Mouse (Mus musculus) lung, embryonic 14.5 days (tissue): ENCODE results near the gene Spon2. TPM values are rescaled to one million over a fixed set of nuclear protein-coding genes. Genes with fewer than 3 reads are reported as not detected.

Experiments
- ATAC-seq: fragments of 200-750 bp; cut with Nextera tagmentation; 2 replicates; pipeline ENCODE4 v1.8.0; 2017; ENCODE audit warnings: mild to moderate bottlenecking, moderate TSS enrichment, moderate library complexity; ENCODE audit not compliant: insufficient read depth
- DNase-seq: peaks from one replicate; pipeline ENCODE4 v3.0.0-alpha.2; 2015
- H3K27ac ChIP-seq: fragments of 300-500 bp; sonication (generic); 2 replicates; pipeline ENCODE4 v1.5.1; 2014; ENCODE audit warnings: low read depth, mild to moderate bottlenecking, moderate library complexity
- H3K27me3 ChIP-seq: fragments of 300-500 bp; sonication (generic); 2 replicates; pipeline ENCODE4 v1.6.1; 2014; ENCODE audit warnings: low read length, control low read depth; ENCODE audit not compliant: insufficient read depth
- H3K36me3 ChIP-seq: fragments of 300-500 bp; sonication (generic); 2 replicates; pipeline ENCODE4 v1.6.1; 2014; ENCODE audit warnings: control low read depth; ENCODE audit not compliant: insufficient read depth
- H3K4me1 ChIP-seq: fragments of 300-500 bp; sonication (generic); 2 replicates; pipeline ENCODE4 v1.6.1; 2014; ENCODE audit warnings: antibody characterized with exemption, control low read depth; ENCODE audit not compliant: insufficient read depth
- H3K4me2 ChIP-seq: fragments of 300-500 bp; sonication (generic); 2 replicates; pipeline ENCODE4 v1.6.1; 2014; ENCODE audit warnings: mild to moderate bottlenecking
- H3K4me3 ChIP-seq: fragments of 300-500 bp; sonication (generic); 2 replicates; pipeline ENCODE4 v1.5.1; 2014; ENCODE audit warnings: low read depth, low read length
- H3K9ac ChIP-seq: fragments of 300-500 bp; sonication (generic); 2 replicates; pipeline ENCODE4 v1.6.1; 2014
- H3K9me3 ChIP-seq: fragments of 300-500 bp; sonication (generic); 2 replicates; pipeline ENCODE4 v1.6.1; 2016; ENCODE audit warnings: low read depth, low read length, control low read depth
- CTCF ChIP-seq: IDR thresholded peaks from 2 replicates; pipeline ENCODE4 v1.5.1; 2016; ENCODE audit warnings: antibody characterized with exemption, low read depth
- WGBS: fragments of 180-500 bp; shearing (Covaris S2); extraction: QIAGEN DNeasy Blood & Tissue Kit; methylation state at CpG from one replicate; pipeline ENCODE4 v1.1.7; 2014; 5-methylcytosine and 5-hydroxymethylcytosine counted together
- polyA plus RNA-seq: library from polyadenylated mRNA; unstranded; fragments of >200 nt; fragmentation: Nextera tagmentation; extraction: Ambion mirVana; gene quantifications from 2 replicates; pipeline ENCODE4 v1.2.1, GENCODE M21; 2014

Gene Spon2
- polyA plus RNA-seq, 1 experiment from 2014 or later: 10.5 TPM

DNA sequence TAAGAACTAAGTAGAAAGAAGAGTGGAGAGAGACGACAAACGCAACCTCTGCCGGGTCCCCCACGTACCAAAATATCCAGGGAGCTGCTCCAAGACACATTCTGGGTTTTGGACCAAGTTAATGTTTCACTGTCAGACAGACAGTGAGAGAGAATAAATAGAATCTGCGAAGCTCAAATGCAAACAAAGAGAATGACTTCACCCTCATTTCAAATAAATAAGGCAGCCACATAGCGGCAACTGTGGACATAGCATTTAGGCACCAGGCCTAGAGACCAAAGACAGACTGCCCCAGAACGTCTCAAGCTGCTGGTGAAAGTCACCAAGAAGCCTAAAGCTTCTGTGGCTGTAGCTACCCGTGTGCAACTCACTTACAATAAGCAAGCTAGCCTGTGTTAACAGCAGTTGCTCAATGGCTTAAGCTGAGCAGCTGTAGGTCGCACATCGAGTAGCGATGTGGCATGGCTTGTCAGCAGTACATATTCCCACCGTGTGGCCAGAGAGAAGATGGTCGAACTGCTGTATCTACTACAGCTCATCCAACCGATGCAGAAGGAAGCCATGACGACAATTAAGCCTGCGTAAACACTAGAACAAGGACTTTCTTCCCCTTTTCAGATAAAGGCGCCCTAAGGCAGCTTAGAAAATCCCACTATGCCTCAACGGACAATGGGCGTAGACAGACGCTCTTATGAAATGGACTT, 643 bp upstream of the Spon2 start:
- TF ChIP-seq CTCF: peak; percentile 35
- DNase-seq (peak; percentile 74), ATAC-seq (0 out of 2 replicates have a peak, but pooled peaks have one; percentile 27)
- Histone ChIP-seq H3K4me2 (no peak overlapping the region), H3K36me3 (no peaks in the 10 kb centered on the region), H3K27me3 (no peaks in the 10 kb centered on the region), H3K4me1 (peaks cover 41% of the 10 kb centered on the region), H3K9me3 (no peaks in the 10 kb centered on the region), H3K4me3 (no peak overlapping the region), H3K9ac (peak overlapping the region; percentile 4; the same call in 1 of the 2 replicates), H3K27ac (peak overlapping the region; percentile 82)
- 53% methylated on average over 20 of the region's 20 CpGs for WGBS

DNA sequence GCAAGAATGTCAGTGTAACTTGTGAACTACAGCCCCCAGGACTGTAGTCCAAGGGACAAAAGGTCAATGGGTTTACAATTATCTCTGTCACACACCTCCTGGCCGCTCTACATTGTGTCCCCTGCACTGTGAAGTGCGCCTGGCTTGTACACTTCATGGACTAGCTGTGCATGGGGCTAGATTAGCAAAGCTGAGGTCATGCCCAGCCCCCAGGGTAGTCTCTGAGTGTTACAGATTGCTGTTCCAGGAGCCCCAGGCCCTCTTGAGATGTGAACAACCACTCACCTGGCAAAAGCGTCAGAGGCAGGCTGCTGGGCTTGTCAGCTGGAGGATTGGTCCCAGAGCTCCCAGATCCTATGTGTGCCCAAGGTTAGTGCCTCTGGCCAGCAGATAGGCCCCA, 592 bp downstream of the Spon2 start:
- peak overlapping the region; percentile 82; the same call in 1 of the 2 replicates for H3K27ac ChIP-seq
- WGBS: 36% methylated on average over 3 of the region's 3 CpGs
- H3K4me2 ChIP-seq: peak overlapping the region; percentile 47
- ATAC-seq (peak; percentile 50), DNase-seq (peak; percentile 39)
- H3K9me3 ChIP-seq: no peaks in the 10 kb centered on the region
- no peaks in the 10 kb centered on the region for H3K36me3 ChIP-seq
- H3K9ac ChIP-seq: peak overlapping the region; percentile 46; the same call in 1 of the 2 replicates
- no peaks in the 10 kb centered on the region for H3K27me3 ChIP-seq
- H3K4me3 ChIP-seq: 0 out of 2 replicates have a peak overlapping the region, but pooled peaks have one; percentile 2
- peaks cover 34% of the 10 kb centered on the region for H3K4me1 ChIP-seq
- TF ChIP-seq CTCF: no peak

DNA sequence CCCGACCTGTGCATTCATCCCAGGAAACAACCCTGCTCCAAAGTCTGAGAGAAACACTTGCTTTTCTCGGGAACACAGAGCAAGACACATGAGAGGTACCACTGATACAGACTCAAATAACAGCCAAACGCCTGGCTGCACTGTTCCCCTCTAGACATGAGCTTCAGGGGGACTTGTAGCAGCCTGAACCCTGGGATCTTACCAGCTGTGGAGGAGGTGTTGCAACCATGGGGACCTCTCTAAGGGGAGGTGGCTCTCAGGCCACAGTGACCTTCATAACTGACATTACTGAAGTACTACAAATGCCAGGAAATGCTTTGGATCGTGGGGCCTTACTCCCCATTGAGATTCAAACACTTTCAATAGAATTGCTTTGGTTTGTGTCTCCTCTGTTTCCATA, 3.5 kb downstream of the Spon2 start:
- H3K9me3 ChIP-seq: no peaks in the 10 kb centered on the region
- no peaks in the 10 kb centered on the region for H3K36me3 ChIP-seq
- 69% methylated on average over 4 of the region's 4 CpGs for WGBS
- H3K4me1 ChIP-seq: peaks cover 22% of the 10 kb centered on the region
- H3K9ac ChIP-seq: no peak overlapping the region
- H3K27ac ChIP-seq: no peak overlapping the region
- no peak overlapping the region for H3K4me3 ChIP-seq
- no peak for DNase-seq
- no peak for ATAC-seq
- TF ChIP-seq CTCF: no peak
- no peak overlapping the region for H3K4me2 ChIP-seq
- no peaks in the 10 kb centered on the region for H3K27me3 ChIP-seq

DNA sequence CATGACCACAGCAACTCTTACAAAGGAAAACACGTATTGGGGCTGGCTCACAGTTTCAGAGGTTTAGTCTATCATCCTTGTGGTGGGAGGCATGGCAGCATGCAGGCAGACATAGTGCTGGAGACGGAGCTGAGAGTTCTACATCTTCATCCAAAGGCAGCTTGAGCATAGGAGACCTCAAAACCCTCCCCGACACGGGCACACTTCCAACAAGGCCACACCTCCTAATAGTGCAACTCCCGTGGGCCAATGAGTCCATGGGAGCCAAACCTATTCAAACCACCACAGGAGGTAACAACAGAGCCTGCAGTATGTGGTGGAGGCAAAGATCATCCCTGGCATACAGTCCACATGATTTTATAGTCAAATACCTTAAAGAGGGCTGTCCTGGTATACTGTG, 7.0 kb downstream of the Spon2 start:
- Histone ChIP-seq H3K9ac (no peak overlapping the region), H3K9me3 (no peaks in the 10 kb centered on the region), H3K36me3 (no peaks in the 10 kb centered on the region), H3K27ac (no peak overlapping the region), H3K4me2 (no peak overlapping the region), H3K4me3 (no peak overlapping the region), H3K27me3 (no peaks in the 10 kb centered on the region), H3K4me1 (no peaks in the 10 kb centered on the region)
- no peak for DNase-seq
- no peak for TF ChIP-seq CTCF
- ATAC-seq: no peak
- 75% methylated on average over 5 of the region's 5 CpGs for WGBS

DNA sequence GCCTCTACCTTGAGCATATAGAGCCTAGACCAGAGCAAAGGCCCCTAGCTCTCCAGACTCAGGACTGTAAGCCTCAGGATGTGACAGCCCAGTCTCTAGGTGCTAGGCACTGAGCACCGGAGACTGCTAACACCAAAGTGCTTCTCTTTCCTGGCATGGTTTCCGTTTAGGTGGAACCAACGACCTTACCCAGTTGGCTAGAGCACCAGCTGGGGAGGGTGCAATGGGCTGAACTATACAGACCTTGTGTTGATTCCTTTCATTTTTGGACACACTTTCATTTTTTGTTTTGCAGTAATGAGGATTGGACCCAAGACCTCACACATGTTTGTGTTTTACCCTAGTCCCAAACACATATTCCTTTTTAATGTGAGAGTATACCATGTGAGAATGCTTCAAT, 7.7 kb downstream of the Spon2 start:
- Histone ChIP-seq H3K4me1 (no peaks in the 10 kb centered on the region), H3K27me3 (no peaks in the 10 kb centered on the region), H3K9me3 (no peaks in the 10 kb centered on the region), H3K36me3 (no peaks in the 10 kb centered on the region), H3K4me2 (no peak overlapping the region), H3K4me3 (no peak overlapping the region), H3K27ac (no peak overlapping the region), H3K9ac (no peak overlapping the region)
- 92% methylated on average over 3 of the region's 3 CpGs for WGBS
- no peak for TF ChIP-seq CTCF
- ATAC-seq (no peak), DNase-seq (no peak)

DNA sequence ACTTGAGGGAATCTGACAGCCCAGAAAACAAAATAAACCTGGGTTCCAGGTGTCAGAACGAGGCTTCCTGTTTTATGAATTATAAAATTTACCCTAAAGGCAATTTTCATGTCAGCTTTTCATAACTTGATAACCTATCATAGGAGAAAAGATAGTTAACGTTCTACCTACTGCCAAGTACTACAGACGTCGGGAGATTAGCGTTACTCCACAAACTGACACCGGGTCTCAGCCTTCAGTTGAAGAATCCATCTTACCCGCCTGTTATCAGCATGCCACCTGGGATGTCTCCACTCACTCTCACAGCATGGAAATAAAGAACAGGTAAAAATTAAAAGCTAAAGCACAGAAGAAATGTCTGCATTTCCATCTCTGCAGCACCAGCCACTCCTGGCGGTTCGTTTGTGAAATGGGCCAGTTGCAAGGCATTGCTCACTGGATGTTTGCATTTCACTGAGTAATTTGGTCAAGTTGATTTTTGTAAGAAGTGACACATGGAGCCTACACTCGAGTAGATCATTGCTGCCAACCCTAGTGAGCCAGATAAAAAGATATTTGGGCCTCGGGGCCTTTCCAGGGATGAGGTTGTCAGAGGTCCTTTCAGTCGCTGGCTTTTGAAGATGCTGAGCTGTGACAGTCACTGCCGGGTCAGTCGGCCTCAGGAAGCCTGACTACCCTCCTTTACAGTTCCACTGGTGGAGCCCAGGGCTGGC, 9.6 kb downstream of the Spon2 start:
- Histone ChIP-seq H3K27me3 (no peaks in the 10 kb centered on the region), H3K4me1 (no peaks in the 10 kb centered on the region), H3K4me3 (no peak overlapping the region), H3K9ac (no peak overlapping the region), H3K27ac (no peak overlapping the region), H3K4me2 (no peak overlapping the region), H3K9me3 (no peaks in the 10 kb centered on the region), H3K36me3 (no peaks in the 10 kb centered on the region)
- no peak for TF ChIP-seq CTCF
- ATAC-seq (no peak), DNase-seq (no peak)
- WGBS: 36% methylated on average over 14 of the region's 14 CpGs

DNA sequence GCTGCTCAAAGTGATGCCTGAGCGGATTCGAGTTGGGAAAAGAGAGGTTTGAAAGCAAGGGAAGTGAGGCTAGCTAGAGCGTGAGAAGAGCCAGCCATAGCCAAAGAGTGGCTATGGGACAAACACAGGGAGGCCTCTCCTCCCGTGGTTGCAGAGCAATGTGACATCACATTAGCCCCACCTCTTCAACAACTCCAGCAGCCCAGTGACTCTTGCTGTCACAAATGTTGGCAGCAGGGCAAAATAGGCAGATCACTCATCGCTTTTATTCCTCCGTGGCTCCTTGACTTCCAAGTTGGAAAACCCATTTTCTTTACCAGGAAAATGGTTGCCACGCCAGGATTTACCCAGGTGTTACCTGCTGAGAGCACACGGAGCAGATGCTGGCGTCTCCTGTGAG, 11.1 kb downstream of the Spon2 start:
- ATAC-seq: no peak
- TF ChIP-seq CTCF: no peak
- H3K36me3 ChIP-seq: no peaks in the 10 kb centered on the region
- 43% methylated on average over 9 of the region's 9 CpGs for WGBS
- no peaks in the 10 kb centered on the region for H3K9me3 ChIP-seq
- no peak overlapping the region for H3K4me3 ChIP-seq
- DNase-seq: peak; percentile 30
- no peak overlapping the region for H3K9ac ChIP-seq
- no peak overlapping the region for H3K4me2 ChIP-seq
- H3K4me1 ChIP-seq: no peaks in the 10 kb centered on the region
- H3K27me3 ChIP-seq: no peaks in the 10 kb centered on the region
- H3K27ac ChIP-seq: no peak overlapping the region
